Mouse (Mus musculus) cerebellum, adult 2 months (tissue): ENCODE data around the gene Acad8.

ENCODE experiments used
- CTCF ChIP-seq: fragments of 200-500 bp; IDR thresholded peaks from 2 replicates; pipeline ENCODE4 v1.5.1; 2011; ENCODE audit warnings: low read depth, mild to moderate bottlenecking, control low read depth, low read length, moderate library complexity, borderline replicate concordance; ENCODE audit not compliant: insufficient read depth
- POLR2A ChIP-seq: fragments of 200-500 bp; IDR thresholded peaks from 2 replicates; pipeline ENCODE4 v1.6.1; 2011; ENCODE audit warnings: low read length, control low read depth, borderline replicate concordance; ENCODE audit not compliant: insufficient read depth

GRCm38 (mm10) chr9:26985668-26986277 lies 13.6 kb downstream of the Acad8 start:
- TF ChIP-seq POLR2A: no peak
- TF ChIP-seq CTCF: no peak
